36 mouse cellular contexts compared by ENCODE assay signal in genomic region chr9:75328047-75328446, GRCm38 (mm10). TPM values are rescaled to one million over a fixed set of nuclear protein-coding genes. Genes with fewer than 3 reads are reported as not detected.
"Had no signal": no experiment of that assay in that cellular context is flagged by ENCODE, and none has a peak within 500 bp of the region (broad histone marks: within the 10 kb centered on the region; RNA-seq: fewer than 3 reads in every experiment).

No protein-coding gene starts in this region.

- H3K27me3 ChIP-seq: embryonic facial prominence, embryonic 12.5 days; embryonic facial prominence, embryonic 13.5 days; embryonic facial prominence, embryonic 15.5 days; forebrain, embryonic 12.5 days; forebrain, embryonic 13.5 days; forebrain, embryonic 15.5 days had no signal

- H3K9me3 ChIP-seq: embryonic facial prominence, embryonic 10.5 days; embryonic facial prominence, embryonic 12.5 days; embryonic facial prominence, embryonic 13.5 days; embryonic facial prominence, embryonic 15.5 days; forebrain, embryonic 10.5 days; forebrain, embryonic 12.5 days; forebrain, embryonic 13.5 days; forebrain, embryonic 15.5 days had no signal

- H3K4me2 ChIP-seq: embryonic facial prominence, embryonic 12.5 days; embryonic facial prominence, embryonic 13.5 days; embryonic facial prominence, embryonic 15.5 days; forebrain, embryonic 12.5 days; forebrain, embryonic 13.5 days; forebrain, embryonic 15.5 days had no signal

- H3K4me3 ChIP-seq: embryonic facial prominence, embryonic 10.5 days; embryonic facial prominence, embryonic 12.5 days; embryonic facial prominence, embryonic 13.5 days; embryonic facial prominence, embryonic 15.5 days; erythroblast, embryonic 14.5 days; forebrain, embryonic 10.5 days; forebrain, embryonic 12.5 days; forebrain, embryonic 13.5 days; forebrain, embryonic 15.5 days; gastrocnemius, adult 2 months; heart, adult 2 months had no signal

- H3K4me1 ChIP-seq: embryonic facial prominence, embryonic 10.5 days; embryonic facial prominence, embryonic 12.5 days; embryonic facial prominence, embryonic 13.5 days; embryonic facial prominence, embryonic 15.5 days; forebrain, embryonic 10.5 days; forebrain, embryonic 12.5 days; forebrain, embryonic 13.5 days; forebrain, embryonic 15.5 days had no signal

- H3K27ac ChIP-seq: embryonic facial prominence, embryonic 10.5 days; embryonic facial prominence, embryonic 12.5 days; embryonic facial prominence, embryonic 13.5 days; embryonic facial prominence, embryonic 15.5 days; forebrain, embryonic 10.5 days; forebrain, embryonic 12.5 days; forebrain, embryonic 13.5 days; forebrain, embryonic 15.5 days; gastrocnemius, adult 2 months; heart, adult 2 months had no signal

- DNase-seq: cerebellum, adult 9-10 months; cerebellum, adult 9-11 months; cerebellum, postnatal 10 days; cerebellum, postnatal 14 days; cerebellum, postnatal 25 days; cerebellum, postnatal 36 days; embryo, embryonic 11 days; forebrain, postnatal 0 days; gastrocnemius, adult 2 months; gastrocnemius, postnatal 10 days; gastrocnemius, postnatal 14 days; gastrocnemius, postnatal 25 days; gastrocnemius, postnatal 36 days; heart, adult 11 months; heart, adult 18-20 months; heart, adult 2 months had no signal

- H3K9ac ChIP-seq: embryonic facial prominence, embryonic 12.5 days; embryonic facial prominence, embryonic 13.5 days; embryonic facial prominence, embryonic 15.5 days; forebrain, embryonic 12.5 days; forebrain, embryonic 13.5 days; forebrain, embryonic 15.5 days; forebrain, postnatal 0 days had no signal

RNA-seq across cellular contexts. Expression of gene Bcl2l10, which starts 19.5 kb away (rescaled TPM):
- total RNA-seq: common myeloid progenitor, adult 5-6 weeks; forebrain, postnatal 0 days; gastrocnemius, adult 18-20 months; gastrocnemius, adult 2 months; gastrocnemius, adult 8-10 months; gastrocnemius, postnatal 10 days; gastrocnemius, postnatal 14 days; gastrocnemius, postnatal 25 days; gastrocnemius, postnatal 36 days; gastrocnemius, postnatal 4 days; granulocyte monocyte progenitor cell, adult 5-6 weeks; heart, adult 2 months; heart, adult 8-10 months had no signal
- polyA plus RNA-seq: embryonic facial prominence, embryonic 10.5 days; embryonic facial prominence, embryonic 11.5 days; embryonic facial prominence, embryonic 12.5 days; embryonic facial prominence, embryonic 13.5 days; embryonic facial prominence, embryonic 14.5 days; embryonic facial prominence, embryonic 15.5 days; erythroblast, embryonic 14.5 days; forebrain, embryonic 10.5 days; forebrain, embryonic 11.5 days; forebrain, embryonic 12.5 days; forebrain, embryonic 13.5 days; forebrain, embryonic 14.5 days; forebrain, embryonic 15.5 days; forebrain, embryonic 16.5 days; forebrain, postnatal 0 days; heart, adult 2 months had no signal

RNA-seq across cellular contexts. Expression of gene Gnb5, which starts 22.0 kb away (rescaled TPM):
- polyA plus RNA-seq: erythroblast, embryonic 14.5 days had no signal
